Mouse (Mus musculus): Measurements from ENCODE around the gene Grin2a.

Gene Grin2a

DNA sequence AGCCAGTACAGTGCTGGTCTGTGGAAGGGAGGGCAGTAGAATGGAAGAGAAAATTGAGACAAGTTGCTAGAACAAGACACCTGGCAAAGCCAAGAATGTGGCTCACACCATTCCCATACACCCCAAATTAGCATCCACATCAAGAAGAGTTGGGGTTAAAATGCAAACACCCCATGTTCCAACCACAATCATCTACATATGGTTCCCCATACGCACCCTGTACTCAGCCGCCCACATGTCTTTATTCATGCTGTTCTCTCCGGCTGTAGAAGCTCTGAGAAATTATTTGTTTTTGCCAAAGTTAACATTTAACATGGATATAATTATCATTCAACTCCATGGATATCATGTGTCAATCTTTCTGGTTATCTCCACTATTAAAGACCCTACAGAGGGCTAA is 22.7 kb downstream of the Grin2a start:
- DNase-seq (ENCODE audit: low read depth, low spot score): no peak

DNA sequence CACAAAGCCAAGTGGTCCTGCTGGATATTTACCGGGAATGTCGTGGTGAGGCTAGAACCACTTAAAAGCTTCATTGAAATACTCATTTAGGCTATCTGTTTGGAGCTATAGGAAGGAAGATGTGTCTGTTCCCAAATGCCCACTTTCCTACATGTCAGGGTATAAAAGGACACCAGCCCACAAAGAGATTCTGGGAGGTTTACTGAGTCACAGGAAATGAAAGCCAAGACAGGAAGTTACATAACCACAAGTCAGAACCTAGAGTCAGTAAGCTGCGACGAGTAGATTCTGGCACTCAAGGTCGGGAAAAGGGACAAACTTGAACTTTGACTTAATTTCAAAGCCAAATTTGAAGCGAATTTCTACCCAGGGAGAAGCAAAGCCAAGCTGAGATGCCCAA is 30.9 kb downstream of the Grin2a start:
- no peak for DNase-seq (ENCODE audit: low read depth, low spot score)

DNA sequence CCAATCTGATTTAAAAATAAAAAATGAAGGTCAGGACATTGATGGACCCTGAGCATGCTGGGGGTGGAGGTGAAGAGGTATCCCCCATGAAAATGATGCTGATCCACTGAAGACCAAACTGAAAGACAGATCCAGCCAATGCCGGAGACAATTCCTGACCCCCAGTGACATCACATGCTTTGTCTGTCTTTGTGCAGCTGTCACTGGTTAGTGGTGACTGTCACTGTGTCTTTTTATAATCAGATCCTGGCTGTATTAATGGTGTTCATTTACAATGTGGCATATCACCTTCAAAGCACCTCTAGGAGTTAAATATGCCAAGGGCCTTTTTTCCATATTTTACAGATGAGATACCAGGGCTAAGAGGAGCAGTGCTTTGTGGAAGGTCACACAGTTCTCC is 32.9 kb downstream of the Grin2a start:
- no peak for DNase-seq (ENCODE audit: low read depth, low spot score)

DNA sequence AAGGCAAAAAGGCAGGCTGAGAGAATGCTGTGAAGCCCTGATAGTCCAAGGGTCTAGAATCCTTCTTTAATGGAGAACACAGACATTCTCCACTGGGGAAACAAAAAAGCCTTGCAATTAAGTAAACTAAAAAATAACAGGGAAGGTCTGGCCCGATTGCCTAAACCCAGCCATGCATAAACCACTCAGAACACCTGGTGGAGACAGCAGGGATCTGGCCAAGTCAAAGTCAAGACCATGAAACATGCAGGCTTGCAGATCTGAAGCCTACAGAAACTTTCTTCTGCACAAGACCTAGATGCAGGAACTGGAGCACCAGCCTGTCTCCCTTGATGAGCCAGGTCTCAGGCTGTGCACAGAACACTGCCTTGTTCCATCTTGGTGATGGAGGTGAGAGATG is 36.0 kb downstream of the Grin2a start:
- no peak for DNase-seq (ENCODE audit: low read depth, low spot score)

DNA sequence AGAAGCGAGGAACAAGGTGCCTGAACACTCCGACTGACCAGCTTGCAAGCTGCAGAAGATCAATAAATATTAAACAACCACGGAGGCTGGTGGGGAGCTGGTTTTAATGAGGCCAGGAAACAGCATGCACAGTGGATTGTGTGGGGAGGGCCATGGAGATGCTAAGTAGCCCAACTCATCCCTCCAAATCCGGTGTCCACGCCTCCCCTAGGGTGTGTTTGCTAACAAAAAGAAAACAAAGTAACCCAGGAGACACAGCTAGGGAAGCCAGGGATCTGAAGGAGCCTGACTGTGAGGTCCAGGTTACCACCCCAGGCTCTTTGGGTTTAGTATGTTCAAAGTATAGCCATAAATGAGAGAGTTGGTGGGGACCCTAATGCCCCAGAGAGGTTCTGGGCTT is 41.1 kb downstream of the Grin2a start:
- no peak for DNase-seq (ENCODE audit: low read depth, low spot score)

DNA sequence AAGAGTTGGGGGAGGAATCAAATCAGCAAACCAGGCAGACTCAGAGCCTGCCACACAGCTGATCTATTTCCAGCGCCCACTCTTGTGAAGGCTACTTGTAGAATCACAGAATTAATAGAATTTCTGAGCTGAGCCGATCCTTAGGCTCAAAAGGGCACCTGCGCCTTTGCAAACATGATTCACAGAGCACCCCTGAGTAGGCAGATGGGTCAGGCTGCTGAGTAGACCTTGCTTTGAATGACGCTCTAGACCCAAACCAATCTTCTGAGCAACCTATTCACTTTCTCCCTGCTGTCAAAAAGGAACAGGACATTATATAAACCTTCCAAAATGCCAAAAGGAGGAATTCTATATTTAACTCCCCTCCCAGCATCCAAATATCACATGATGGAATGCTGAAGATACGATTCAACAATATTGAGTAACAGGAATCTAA is 41.9 kb downstream of the Grin2a start:
- DNase-seq (ENCODE audit: low read depth, low spot score): no peak

DNA sequence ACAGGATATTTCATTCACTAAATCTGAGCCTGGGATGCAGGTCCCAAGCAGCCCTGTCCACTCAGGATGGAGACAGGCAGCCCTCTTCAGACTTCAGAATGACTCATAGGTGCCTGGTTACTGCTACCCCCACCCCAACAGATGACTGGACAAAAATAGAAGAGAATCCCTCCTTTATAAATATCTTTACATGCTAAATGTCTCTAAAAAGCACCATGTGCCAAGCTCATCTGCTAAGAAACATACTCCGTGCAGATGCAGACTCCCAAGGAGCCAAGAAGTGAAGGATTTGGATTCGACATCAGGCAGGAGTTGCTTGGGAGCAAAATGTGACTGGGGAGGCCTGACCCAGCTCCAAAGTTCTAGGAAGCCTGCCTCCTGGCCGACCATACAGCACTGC is 46.1 kb downstream of the Grin2a start:
- DNase-seq (ENCODE audit: low read depth, low spot score): no peak

GRCm38 (mm10) chr16:9947430-9947829 is 47.9 kb downstream of the Grin2a start:
- DNase-seq (ENCODE audit: low read depth, low spot score): no peak

DNA sequence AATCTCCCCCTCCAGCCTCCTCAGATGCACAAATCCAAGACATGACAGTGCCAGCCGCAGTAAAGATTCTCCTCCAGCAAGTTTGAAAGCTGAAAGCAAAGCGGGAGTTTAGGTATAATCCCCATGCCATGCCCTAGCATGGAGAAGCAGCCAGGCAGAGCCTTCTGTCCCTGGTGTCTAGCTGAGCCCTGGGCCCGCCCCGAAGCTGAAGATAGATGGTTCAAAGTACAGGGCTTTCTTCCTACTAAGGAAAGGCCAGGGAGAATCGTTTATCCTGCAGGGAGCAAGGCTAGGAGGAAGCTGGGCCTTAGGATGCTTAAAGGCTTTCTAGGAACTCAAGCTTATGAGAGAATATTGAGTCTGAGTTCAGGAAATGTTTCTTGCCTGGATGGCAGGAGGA is 50.5 kb downstream of the Grin2a start:
- DNase-seq (ENCODE audit: low read depth, low spot score): no peak

GRCm38 (mm10) chr16:9941306-9941930 is 53.9 kb downstream of the Grin2a start:
- DNase-seq (ENCODE audit: low read depth, low spot score): no peak

GRCm38 (mm10) chr16:9940716-9941115 is 54.6 kb downstream of the Grin2a start:
- no peak for DNase-seq (ENCODE audit: low read depth, low spot score)

- DNase-seq (ENCODE audit: low read depth, low spot score): no peak
Observed at GRCm38 (mm10) chr16:9910672-9911071, 84.7 kb downstream of the Grin2a start.

DNA sequence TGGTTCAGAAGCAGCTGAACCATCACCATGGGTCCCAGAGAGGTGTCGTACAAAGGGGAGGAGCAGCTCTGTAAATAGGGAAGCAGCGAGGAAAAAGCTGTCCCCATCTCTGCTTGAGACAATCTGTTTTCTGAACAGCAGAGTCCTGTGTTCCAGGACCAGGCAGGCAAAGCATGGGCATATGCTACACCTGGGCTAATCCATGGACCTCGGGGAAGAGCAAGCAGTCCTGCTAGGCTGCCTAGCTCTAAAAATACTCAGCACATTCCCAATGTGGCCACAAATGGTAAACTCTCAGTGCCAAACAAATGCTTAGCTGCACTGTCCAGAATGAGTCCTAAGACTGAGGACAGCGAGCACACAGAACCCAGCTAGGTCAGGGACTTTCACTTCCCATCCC is 86.1 kb downstream of the Grin2a start:
- no peak for DNase-seq (ENCODE audit: low read depth, low spot score)

GRCm38 (mm10) chr16:9904443-9904842 is 90.9 kb downstream of the Grin2a start:
- DNase-seq (ENCODE audit: low read depth, low spot score): no peak

- no peak for DNase-seq (ENCODE audit: low read depth, low spot score)
Observed at GRCm38 (mm10) chr16:9902680-9903463, 92.5 kb downstream of the Grin2a start.

GRCm38 (mm10) chr16:9901433-9901832 is 93.9 kb downstream of the Grin2a start:
- no peak for DNase-seq (ENCODE audit: low read depth, low spot score)

DNA sequence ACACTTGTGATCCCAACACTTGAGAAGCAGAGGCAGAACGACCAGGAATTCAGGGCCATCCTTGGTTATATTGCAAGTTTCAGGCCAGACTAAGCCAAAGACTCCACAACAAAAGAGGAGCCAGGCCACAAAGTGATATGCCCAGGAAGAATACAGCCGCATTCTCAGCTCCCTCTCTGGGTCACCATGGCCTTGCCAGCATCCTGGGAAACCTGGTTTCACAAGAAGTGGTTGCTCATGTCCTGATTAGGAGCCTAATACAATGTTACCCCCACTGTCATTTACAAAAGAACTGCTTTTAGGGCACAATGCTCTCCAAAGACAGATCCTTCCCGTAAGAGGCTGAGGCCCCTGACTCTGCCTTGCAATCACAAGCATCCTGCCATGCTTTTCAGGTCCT is 94.4 kb downstream of the Grin2a start:
- DNase-seq (ENCODE audit: low read depth, low spot score): no peak

GRCm38 (mm10) chr16:9900196-9900595 is 95.2 kb downstream of the Grin2a start:
- DNase-seq (ENCODE audit: low read depth, low spot score): no peak

DNA sequence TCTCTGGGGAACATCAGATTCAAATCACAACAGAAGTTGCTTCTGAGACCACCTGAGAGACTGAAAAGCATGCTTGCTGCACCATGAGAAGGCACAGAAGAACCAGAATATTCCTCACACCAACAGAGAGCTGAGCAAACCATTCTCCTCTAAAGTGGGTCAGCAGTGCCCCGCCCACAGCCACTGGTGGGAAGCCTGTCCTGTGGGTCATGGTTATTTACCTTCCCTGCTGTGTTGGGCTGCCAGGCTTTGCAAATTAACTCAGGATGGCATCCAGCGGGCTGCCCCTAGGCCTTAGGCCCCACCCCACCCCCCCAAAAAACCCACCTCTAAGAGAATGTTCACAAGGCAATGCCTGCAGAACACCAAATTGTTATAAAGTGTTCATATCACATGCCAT is 96.2 kb downstream of the Grin2a start:
- DNase-seq (ENCODE audit: low read depth, low spot score): no peak

- no peak for DNase-seq (ENCODE audit: low read depth, low spot score)
Observed at GRCm38 (mm10) chr16:9895581-9895980, 99.8 kb downstream of the Grin2a start.

DNA sequence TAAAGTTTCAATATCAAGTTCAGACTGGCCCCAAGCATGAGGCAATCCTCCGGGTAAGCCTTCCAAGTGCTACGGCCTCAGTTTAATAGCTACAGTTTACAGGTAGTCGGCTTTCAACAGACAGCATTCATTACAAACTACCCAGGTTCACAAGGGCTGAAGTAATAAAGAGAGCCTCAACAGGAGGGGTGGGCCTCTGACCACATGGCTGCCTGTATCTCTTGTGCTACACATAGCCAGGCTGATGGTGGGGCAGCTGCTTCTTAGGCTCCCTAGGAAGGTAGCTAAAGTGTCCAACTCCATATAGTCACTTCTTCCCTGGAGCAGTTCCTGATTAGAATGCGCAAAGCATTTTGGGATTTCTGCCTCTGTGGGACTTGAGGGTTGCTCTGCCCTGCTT is 109.2 kb downstream of the Grin2a start:
- DNase-seq (ENCODE audit: low read depth, low spot score): no peak

DNA sequence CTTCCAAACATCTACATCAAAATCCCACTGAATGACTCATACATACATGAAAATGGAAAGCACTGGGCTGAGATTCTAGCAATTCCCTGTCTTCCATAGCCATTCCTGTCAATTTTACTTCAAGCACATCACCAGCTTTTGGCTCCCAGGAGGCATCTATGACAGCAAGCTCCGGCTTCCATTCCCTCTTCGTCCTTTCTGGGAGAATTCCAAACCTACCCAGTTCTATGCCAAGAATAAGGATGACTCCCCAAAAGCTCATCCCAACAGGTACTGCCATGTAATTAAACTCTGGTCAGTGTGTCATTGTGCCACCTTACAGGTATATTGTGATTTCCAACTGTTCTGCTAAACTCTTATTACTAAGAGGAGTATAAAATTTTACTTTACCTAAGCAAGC is 111.2 kb downstream of the Grin2a start:
- no peak for DNase-seq (ENCODE audit: low read depth, low spot score)

DNA sequence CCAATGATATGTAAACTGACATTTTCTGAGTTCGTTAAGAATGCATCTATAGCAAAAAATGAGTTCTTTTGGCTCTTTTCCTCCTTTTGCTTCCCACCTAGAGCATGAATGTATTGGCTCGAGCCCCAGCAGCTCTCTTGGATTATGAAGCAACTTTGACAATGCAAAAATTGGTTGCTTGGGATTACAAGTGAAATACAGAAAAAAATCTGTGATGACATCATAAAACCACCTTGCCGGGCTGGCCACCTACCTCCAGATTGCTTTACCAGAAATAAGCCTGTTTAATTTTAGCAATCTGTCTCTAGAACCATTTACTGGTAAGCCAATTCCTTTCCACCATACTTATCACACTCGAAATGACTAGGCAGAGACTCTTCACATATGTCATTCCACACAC is 112.9 kb downstream of the Grin2a start:
- no peak for DNase-seq (ENCODE audit: low read depth, low spot score)
